Mouse (Mus musculus) urinary bladder, postnatal 36 days (tissue): ENCODE results near the gene Cdc42ep1.
"Not testable (repeated sequence)": the region's sequence is repeated elsewhere in the genome, so short reads cannot be mapped to it uniquely, and the experiment has no call there.

Experiments used
- DNase-seq, 2 experiments: peaks; one replicate each; pipeline ENCODE4 v3.0.0; 2022; ENCODE audit warnings: low spot score in 2 of 2, mixed read lengths in 1 of 2

The Cdc42ep1 gene

GRCm38 (mm10) chr15:78829636-78830035 is 12.8 kb upstream of the Cdc42ep1 start:
- no peak for DNase-seq

- DNase-seq = no peak
Observed at GRCm38 (mm10) chr15:78830742-78831719, 11.4 kb upstream of the Cdc42ep1 start.

DNA sequence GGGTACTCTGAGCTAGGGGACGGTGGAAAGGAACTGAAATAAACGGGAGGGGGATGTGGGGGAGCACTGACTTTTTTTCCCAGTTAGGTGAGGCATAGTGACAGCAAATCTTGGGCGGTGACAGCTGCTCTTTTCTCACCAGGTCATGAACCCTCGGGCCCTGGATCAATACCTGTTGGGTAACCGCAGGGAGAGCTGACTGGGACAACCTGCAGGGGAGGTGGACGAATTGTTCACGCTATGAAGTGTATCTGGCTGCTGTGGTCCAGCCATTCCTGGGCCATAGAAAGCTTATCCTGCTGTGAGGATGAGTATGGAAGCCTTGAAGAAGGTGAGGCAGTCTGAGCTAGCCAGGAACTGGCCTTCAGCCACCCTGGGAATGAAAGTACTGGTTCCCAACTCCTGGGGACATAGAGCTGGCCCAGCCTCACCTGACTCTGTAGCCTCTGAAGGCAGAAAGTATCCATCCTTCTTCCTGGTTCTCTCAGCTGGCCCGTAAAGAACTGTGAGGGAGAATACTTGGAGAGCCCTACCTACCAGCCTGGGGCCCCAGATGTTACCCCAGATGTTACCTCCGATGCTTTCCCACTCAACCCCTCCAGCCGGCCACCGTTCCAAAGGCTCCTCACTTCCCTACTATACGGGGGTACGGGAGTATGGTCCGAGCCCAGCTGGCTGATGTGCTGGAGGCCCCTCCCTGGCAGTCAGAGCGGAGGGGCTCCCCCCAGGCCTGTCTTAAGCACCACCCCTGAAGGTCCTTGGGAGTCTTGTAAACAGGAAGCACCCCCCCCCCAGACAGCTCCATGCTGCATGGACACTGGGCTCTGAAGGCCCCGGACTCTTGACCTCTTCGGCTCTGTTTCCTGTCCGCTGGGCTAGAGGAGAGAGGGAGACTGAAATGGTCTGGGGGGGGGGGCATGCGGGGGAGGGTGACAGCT is 10.4 kb upstream of the Cdc42ep1 start:
- no peak for DNase-seq

DNA sequence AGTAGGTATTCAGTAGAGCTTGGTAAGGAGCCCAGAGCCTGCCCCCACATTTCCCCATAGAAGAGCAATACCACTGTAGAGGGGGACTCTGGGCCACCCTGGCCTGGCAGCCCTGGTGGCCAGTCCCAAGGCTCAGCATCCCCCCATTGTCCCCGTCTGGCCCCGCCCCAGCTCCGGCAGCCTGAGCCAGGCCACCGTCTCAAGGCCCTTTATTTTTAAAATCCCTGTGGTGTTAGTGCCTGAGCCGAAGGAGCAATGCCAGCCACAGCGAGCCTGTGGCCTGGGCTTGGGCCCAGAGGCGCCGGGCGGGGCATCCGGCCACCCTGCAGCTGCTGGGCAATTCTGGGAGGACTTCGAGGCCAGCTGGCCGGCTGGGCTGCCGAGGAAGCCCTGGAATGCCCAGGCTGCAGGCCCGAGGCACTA is 9.7 kb upstream of the Cdc42ep1 start:
- DNase-seq = peak in 1 of 2 experiments; percentile 69

GRCm38 (mm10) chr15:78833582-78833981 is 8.8 kb upstream of the Cdc42ep1 start:
- DNase-seq = no peak

DNA sequence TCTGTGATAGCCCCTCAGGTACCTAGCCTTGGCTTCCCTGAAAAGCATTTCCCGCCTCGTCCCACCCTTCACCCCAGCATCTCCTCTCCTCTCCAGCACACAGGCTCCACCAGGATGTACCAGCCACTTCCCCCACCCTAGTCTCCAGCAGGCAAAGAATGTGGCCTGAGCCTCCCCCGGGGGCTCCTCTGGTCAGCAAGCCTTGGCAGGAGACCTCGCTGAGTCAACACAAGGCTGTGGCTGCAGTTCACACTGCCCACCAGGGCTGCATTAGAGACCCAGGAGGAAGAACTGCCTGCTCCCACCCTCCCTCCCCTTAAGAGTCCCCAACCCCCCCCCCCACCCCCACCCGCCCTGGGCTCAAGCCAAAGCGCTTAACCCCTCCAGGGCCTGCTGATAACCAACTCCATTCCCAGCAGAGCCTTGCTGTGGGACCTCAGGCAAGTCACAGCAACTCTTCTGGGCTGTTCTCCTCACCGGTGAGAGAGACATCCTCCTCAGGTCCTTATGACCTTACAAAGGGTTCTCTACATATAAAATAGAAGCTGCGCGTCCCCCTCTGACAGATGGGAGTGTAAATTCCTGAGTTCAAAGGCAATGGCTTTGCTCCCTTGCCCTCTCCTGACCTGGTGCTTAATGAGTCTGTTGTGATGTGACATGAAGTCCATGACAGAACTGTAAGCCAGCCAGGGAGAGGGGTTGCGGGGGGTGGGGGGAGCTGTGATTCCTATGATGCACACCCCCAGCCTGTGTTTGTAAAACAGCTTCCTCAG is 8.0 kb upstream of the Cdc42ep1 start:
- no peak for DNase-seq

DNA sequence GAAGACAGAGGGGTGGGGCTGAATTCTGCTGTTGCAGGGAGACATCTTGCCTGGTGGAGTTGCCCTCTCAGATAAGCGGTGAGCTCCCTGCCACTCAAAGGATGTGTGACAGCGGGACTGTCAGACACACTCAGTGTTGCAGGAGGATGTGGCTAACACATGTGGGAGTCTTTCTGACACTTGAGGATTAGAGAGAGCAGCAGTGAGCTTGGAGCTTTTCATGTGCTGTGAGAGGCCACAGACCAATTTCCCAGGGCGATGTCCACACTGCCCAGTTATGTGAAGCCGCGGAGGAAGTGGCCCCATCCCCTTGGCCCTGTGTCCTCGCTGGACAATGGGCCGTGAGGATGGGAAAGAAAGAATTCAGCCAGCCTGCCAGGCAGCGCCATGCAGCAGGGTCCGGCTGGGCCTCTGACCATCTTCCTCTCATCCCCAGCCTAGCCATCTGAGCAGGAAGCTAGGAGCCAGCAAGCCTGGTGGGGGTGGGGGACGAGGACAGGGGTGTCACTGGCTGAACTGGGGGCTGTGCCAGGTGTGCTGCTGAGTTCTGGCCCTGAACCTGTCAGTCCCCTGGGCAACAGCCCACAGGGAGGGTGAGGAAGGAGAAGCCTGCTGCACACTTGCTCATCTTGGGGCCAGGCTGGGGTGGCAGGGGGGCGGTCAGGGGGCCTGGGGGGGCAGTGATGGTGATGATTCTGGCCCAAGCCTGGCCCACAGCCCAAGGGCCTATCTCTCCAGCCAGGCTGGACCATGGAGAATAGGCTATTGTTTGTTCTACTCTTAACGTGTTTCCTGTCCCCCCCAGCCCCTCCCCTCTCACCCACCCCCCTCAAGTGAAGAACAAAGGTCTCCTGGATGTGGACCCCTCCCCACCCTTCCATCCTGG is 7.0 kb upstream of the Cdc42ep1 start:
- no peak for DNase-seq

DNA sequence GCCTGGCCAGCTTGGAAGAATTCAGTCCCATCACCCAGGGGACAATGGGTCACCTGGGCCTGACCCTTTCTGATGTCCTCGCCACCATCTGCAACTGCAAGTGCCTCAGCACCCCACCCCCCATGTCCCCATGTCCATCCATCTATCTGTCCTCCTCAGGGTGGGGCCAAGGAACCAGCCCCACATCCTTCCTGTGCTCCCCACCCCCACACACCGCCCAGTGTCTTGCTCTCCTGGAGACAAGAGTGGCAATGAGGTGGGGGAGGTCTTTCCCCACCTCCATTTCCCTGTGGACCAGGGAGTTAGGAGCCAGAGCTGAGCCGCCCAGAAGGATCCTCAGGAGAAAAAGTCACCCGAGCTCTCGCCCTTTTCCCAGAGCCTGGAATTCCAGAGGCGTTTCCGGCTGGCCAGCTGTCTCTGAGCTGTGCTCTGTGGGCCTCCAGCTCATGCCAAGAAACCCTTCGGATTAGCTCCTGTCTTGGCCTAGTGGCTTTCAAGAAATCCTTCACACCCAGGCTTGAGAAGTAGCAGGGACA is 6.3 kb upstream of the Cdc42ep1 start:
- no peak for DNase-seq

DNA sequence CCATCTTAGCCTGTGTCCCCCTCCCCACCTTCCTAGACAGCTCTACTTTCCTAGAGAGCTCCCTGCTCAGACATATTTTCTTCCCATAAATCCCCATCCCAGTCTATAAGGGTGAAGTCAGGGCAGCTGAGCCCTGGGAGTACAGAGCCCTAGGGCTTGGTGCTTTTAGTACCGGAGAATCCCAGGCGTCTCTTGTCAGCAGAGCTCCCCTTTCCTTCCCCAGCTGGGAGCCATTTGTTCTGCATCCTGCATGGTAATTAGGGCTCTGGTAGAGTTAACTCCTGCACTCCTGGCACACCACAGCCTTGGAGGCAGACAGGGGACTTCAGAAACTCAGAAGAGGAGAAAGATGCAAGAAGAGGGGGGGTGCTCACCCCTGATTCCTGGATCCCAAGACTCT is 2.7 kb upstream of the Cdc42ep1 start:
- no peak for DNase-seq

DNA sequence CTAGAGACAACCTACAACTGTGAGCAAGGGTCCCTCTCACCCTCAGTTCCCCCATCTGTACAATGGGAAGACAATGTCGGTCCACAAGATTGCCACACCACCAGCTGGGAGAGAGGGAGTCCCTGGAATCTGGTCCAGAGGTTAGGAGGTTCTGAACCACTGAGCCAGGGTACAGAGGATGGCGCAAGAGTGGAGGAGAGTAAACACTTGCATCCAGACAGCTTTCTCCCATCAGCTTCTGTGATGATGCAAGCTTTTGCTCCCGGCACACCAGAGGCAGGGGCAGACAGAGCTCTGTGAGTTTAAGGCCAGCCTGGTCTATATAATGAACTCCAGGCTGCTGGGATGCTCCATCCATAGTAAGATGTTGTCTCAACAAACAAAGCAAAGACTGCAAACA is 2.2 kb upstream of the Cdc42ep1 start:
- DNase-seq = peak in 1 of 2 experiments; percentile 72

GRCm38 (mm10) chr15:78840751-78841150 is 1.7 kb upstream of the Cdc42ep1 start:
- no peak for DNase-seq

DNA sequence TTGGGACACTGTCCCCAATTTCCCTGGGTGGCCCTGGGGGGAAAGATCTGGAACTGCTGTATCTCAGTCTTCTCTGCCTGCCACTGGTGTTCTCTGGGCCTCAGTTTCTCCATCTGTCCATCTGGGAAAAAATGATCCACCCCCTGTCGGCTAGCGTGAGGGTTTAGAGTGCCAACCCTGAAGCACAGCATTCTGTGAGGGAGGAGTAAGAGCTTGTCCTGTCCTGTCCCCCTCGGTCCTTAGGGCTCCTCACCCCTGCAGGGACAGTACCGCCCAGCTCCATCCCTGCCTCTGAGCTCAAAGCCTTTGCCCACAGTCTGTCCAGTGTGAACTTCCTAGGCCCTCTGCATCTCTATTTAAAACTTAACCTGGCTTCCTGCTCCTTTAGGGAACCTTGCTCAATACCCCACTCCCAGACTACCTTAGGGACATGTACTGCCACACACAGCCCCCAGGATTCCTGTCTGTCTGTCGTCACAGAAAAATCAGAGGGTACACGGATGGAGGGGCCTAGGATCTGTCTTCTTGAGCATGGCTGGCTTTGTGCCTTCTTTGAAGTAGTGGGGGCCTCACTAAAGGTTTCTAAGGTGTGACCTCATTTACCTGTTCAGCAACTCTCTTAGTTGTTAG is 1.1 kb upstream of the Cdc42ep1 start:
- no peak for DNase-seq

- DNase-seq = no peak
Observed at GRCm38 (mm10) chr15:78843581-78844469, 1.4 kb downstream of the Cdc42ep1 start.

- peak in 1 of 2 experiments; percentile 65 for DNase-seq
Observed at GRCm38 (mm10) chr15:78844791-78845190, 2.4 kb downstream of the Cdc42ep1 start.

DNA sequence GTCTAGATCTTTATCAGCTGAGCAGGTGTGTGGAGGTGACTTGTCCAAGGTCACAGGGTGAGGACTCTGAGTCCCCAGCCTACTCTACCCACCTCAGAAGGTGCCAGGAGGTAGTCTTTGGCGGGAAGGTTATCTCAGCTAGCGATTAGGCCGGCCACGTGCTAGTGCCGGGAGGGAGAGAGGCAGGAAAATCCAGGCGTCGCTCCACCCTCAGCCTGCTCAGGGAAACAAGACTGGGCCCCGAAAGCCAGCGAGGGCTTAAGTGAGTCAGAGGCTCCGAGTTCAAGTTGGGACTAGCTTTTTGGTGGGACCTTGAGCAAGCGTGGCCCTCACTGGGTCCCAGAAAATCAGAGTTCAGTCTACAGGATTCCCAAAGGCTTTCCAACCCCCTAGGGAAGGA is 2.9 kb downstream of the Cdc42ep1 start:
- peak in 1 of 2 experiments; percentile 50 for DNase-seq

- no peak for DNase-seq
Observed at GRCm38 (mm10) chr15:78845867-78846266, 3.4 kb downstream of the Cdc42ep1 start.

- DNase-seq = no peak
Observed at GRCm38 (mm10) chr15:78846352-78846751, 3.9 kb downstream of the Cdc42ep1 start.

DNA sequence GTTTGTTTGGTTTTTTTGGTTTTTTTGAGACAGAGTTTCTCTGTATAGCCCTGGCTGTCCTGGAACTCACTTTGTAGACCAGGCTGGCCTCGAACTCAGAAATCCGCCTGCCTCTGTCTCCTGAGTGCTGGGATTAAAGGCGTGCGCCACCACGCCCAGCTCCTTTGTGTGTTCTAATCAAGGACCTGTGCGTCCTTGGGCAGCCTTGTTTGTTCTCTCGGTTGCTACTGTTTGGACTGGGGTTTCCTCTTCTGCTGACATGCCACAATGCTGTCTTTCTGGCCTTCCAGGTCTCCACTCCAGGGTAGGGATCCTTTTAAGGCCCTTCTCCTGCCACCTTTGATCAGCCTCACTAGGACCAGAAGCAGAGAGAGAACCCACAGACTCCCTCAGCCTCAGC is 4.4 kb downstream of the Cdc42ep1 start:
- DNase-seq = not testable (repeated sequence)

- peak; percentile 79 to 84 for DNase-seq
Observed at GRCm38 (mm10) chr15:78848467-78848866, 6.0 kb downstream of the Cdc42ep1 start.
